Mouse (Mus musculus): ENCODE results near the gene Pex6. TPM values are rescaled to one million over a fixed set of nuclear protein-coding genes. Genes with fewer than 3 reads are reported as not detected.
A peak's percentile ranks its signal among the peaks of the same experiment; 100 is the strongest.

The Pex6 gene
- total and polyA plus RNA-seq, 3 experiments = 14.3 to 52.6 (median 22.1) TPM

GRCm38 (mm10) chr17:46727271-46727670, 16.0 kb downstream of the Pex6 start:
- DNase-seq (ENCODE audit: low spot score) (no peak), ATAC-seq (ENCODE audit: extremely low read depth, insufficient number of reproducible peaks, low FRiP score, poor library complexity, severe bottlenecking) (no peak)
- Histone ChIP-seq H3K36me3 (replicated peaks) (peaks cover 50% of the 10 kb centered on the region), H3K4me1 (ENCODE audit: insufficient read depth, low read depth, low read length) (peaks cover 3% of the 10 kb centered on the region; the same call in 1 of the 2 replicates), H3K27me3 (ENCODE audit: insufficient read depth, low read length) (peaks cover 8% of the 10 kb centered on the region; the same call in 1 of the 2 replicates), H3K9me3 (replicated peaks) (no peaks in the 10 kb centered on the region), H3K4me3 (ENCODE audit: low read depth, low read length) (no peak overlapping the region)
- no peak for TF ChIP-seq POLR2AphosphoS5 (IDR thresholded peaks at IDR 0.05; ENCODE audit: insufficient replicate concordance, low read depth, low read length)

- no peak overlapping the region for H3K4me3 ChIP-seq (ENCODE audit: low read depth, low read length)
- peaks cover 3% of the 10 kb centered on the region; the same call in 1 of the 2 replicates for H3K4me1 ChIP-seq (ENCODE audit: insufficient read depth, low read depth, low read length)
- DNase-seq (ENCODE audit: low spot score) (no peak), ATAC-seq (ENCODE audit: extremely low read depth, insufficient number of reproducible peaks, low FRiP score, poor library complexity, severe bottlenecking) (no peak)
- peaks cover 43% of the 10 kb centered on the region for H3K36me3 ChIP-seq (replicated peaks)
- no peaks in the 10 kb centered on the region for H3K9me3 ChIP-seq (replicated peaks)
- H3K27me3 ChIP-seq (ENCODE audit: insufficient read depth, low read length) = peaks cover 8% of the 10 kb centered on the region; the same call in 1 of the 2 replicates
- TF ChIP-seq GATA1 (IDR thresholded peaks at IDR 0.05; ENCODE audit: borderline replicate concordance, low read length) (no peak), CTCF (IDR thresholded peaks at IDR 0.05; ENCODE audit: low read depth, low read length) (peak; percentile 22; the same call in 1 of the 2 replicates)
Observed at GRCm38 (mm10) chr17:46728021-46728420, 16.8 kb downstream of the Pex6 start.

DNA sequence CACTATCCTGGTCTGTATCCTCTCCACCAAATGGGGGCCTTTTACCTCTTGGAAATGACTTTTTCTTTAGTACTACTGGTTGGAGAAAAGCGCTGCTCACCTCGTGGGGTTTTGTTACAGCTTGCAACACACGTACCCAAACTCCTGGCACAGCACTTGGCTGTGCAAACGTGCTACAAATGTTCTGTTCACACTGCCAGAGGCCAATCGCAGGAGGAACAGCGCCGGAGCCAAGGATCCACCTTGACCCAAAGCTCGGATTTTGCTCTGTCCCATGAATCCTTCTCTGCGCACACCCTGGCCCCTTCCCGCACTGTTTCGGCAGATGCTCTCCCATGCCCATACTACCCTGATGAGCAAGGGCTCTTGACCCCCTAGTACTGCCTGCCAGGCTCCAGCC, 17.2 kb downstream of the Pex6 start:
- Histone ChIP-seq H3K4me1 (ENCODE audit: insufficient read depth, low read depth, low read length) (peaks cover 4% of the 10 kb centered on the region), H3K9me3 (replicated peaks) (no peaks in the 10 kb centered on the region), H3K4me3 (ENCODE audit: low read depth, low read length) (no peak overlapping the region), H3K27me3 (ENCODE audit: insufficient read depth, low read length) (peaks cover 8% of the 10 kb centered on the region; the same call in 1 of the 2 replicates), H3K36me3 (replicated peaks) (peaks cover 39% of the 10 kb centered on the region)
- no peak for DNase-seq (ENCODE audit: low spot score)
- TF ChIP-seq GATA2 (IDR thresholded peaks at IDR 0.05; ENCODE audit: borderline replicate concordance, low read depth, low read length) (no peak), TAL1 (conservative IDR thresholded peaks at IDR 0.05; ENCODE audit: low read depth, low read length) (no peak), GATA1 (IDR thresholded peaks at IDR 0.05; ENCODE audit: borderline replicate concordance, low read length) (no peak), CTCF (IDR thresholded peaks at IDR 0.05; ENCODE audit: low read depth, low read length) (no peak), POLR2AphosphoS5 (IDR thresholded peaks at IDR 0.05; ENCODE audit: insufficient replicate concordance, low read depth, low read length) (no peak)
- no peak for ATAC-seq (ENCODE audit: extremely low read depth, insufficient number of reproducible peaks, low FRiP score, poor library complexity, severe bottlenecking)

GRCm38 (mm10) chr17:46728904-46729318, 17.6 kb downstream of the Pex6 start, which contains the start of gene Gnmt:
TSS of gene Gnmt (minus strand) at chr17:46729168.
- Histone ChIP-seq H3K9me3 (replicated peaks) (no peaks in the 10 kb centered on the region), H3K4me3 (ENCODE audit: low read depth, low read length) (no peak within 1 kb of the TSS), H3K4me1 (ENCODE audit: insufficient read depth, low read depth, low read length) (peaks cover 5% of the 10 kb centered on the region), H3K36me3 (replicated peaks) (peaks cover 39% of the 10 kb centered on the region), H3K27me3 (ENCODE audit: insufficient read depth, low read length) (peaks cover 8% of the 10 kb centered on the region; the same call in 1 of the 2 replicates)
- DNase-seq (ENCODE audit: low spot score) (no peak), ATAC-seq (ENCODE audit: extremely low read depth, insufficient number of reproducible peaks, low FRiP score, poor library complexity, severe bottlenecking) (no peak)
- TF ChIP-seq GATA2 (IDR thresholded peaks at IDR 0.05; ENCODE audit: borderline replicate concordance, low read depth, low read length) (no peak), CTCF (IDR thresholded peaks at IDR 0.05; ENCODE audit: low read depth, low read length) (no peak)

DNA sequence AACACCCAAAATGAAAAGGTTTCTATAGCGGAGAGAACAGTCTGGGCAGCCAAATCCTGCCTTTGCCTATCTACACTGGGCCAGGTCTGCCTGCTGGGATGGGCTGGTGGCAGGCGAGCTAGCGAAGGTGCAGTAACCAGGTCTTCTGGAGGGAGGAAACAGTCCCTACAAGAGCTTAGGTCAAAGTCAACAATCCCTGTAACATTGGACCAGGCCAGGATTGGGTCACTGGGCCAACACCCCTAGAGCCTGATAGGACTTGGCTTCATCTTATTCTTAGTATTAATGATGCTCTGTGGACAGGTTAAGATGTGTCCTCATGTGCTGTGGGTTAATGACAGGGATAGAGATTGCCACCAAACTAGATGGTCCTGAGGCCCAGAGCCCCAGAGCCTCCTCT, 22.8 kb downstream of the Pex6 start:
- Histone ChIP-seq H3K4me1 (ENCODE audit: insufficient read depth, low read depth, low read length) (peaks cover 2% of the 10 kb centered on the region), H3K4me3 (ENCODE audit: low read depth, low read length) (no peak overlapping the region), H3K27me3 (ENCODE audit: insufficient read depth, low read length) (peaks cover 3% of the 10 kb centered on the region; the same call in 1 of the 2 replicates), H3K9me3 (replicated peaks) (no peaks in the 10 kb centered on the region), H3K36me3 (replicated peaks) (peaks cover 45% of the 10 kb centered on the region)
- TF ChIP-seq GATA2 (IDR thresholded peaks at IDR 0.05; ENCODE audit: borderline replicate concordance, low read depth, low read length) (no peak), GATA1 (IDR thresholded peaks at IDR 0.05; ENCODE audit: borderline replicate concordance, low read length) (no peak), TAL1 (conservative IDR thresholded peaks at IDR 0.05; ENCODE audit: low read depth, low read length) (no peak), POLR2AphosphoS5 (IDR thresholded peaks at IDR 0.05; ENCODE audit: insufficient replicate concordance, low read depth, low read length) (no peak), CTCF (IDR thresholded peaks at IDR 0.05; ENCODE audit: low read depth, low read length) (no peak)
- no peak for ATAC-seq (ENCODE audit: extremely low read depth, insufficient number of reproducible peaks, low FRiP score, poor library complexity, severe bottlenecking)
- no peak for DNase-seq (ENCODE audit: low spot score)

DNA sequence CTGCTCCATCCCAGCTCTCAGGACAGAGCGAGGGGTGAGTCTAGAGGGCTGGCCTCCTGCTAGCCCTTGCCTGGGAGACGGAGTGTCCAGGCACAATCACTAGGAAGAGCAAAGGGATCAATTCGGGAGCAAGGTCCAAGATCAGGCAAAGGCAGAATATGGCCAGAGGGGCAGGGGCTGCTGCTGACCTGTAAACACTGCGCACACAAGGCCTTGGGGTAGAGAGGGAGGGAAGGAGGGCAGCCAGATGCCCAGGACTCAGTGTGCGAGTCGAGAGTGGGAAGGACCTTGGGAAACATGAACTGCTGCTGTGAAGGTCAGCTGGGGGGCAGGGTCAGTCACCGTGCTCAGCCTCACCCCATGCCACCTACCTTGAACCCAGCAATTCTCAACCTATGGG, 24.0 kb downstream of the Pex6 start:
- H3K9me3 ChIP-seq (replicated peaks) = no peaks in the 10 kb centered on the region
- DNase-seq (ENCODE audit: low spot score) (no peak), ATAC-seq (ENCODE audit: extremely low read depth, insufficient number of reproducible peaks, low FRiP score, poor library complexity, severe bottlenecking) (no peak)
- H3K27me3 ChIP-seq (ENCODE audit: insufficient read depth, low read length) = no peaks in the 10 kb centered on the region
- H3K4me1 ChIP-seq (ENCODE audit: insufficient read depth, low read depth, low read length) = peaks cover 2% of the 10 kb centered on the region; the same call in 1 of the 2 replicates
- no peak overlapping the region for H3K4me3 ChIP-seq (ENCODE audit: low read depth, low read length)
- TF ChIP-seq CTCF (IDR thresholded peaks at IDR 0.05; ENCODE audit: low read depth, low read length) = no peak
- TF ChIP-seq GATA1 (IDR thresholded peaks at IDR 0.05; ENCODE audit: borderline replicate concordance, low read length) = no peak
- TF ChIP-seq TAL1 (conservative IDR thresholded peaks at IDR 0.05; ENCODE audit: low read depth, low read length) = no peak
- TF ChIP-seq POLR2AphosphoS5 (IDR thresholded peaks at IDR 0.05; ENCODE audit: insufficient replicate concordance, low read depth, low read length) = no peak
- no peak for TF ChIP-seq GATA2 (IDR thresholded peaks at IDR 0.05; ENCODE audit: borderline replicate concordance, low read depth, low read length)
- H3K36me3 ChIP-seq (replicated peaks) = peaks cover 45% of the 10 kb centered on the region

DNA sequence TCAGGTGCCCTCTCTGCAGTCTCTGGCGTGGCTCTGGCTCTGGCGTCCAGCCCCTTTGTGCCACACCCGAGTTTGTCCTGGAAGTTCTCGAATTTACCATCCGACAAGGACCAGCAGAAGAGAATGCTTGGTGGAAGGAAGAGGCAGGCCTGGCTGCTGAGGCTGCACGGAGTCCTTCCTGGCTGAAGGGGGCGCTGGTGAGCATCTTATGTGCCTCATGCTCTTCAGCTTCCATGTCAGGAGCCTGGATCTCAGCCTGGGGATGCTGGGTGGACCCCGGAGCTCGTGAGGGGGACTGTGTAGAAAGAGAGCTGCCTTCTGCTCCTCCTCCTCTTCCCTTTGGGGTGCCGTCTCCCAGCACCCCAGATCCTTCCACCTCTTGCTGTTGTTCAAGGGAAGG, 24.9 kb downstream of the Pex6 start:
- no peaks in the 10 kb centered on the region for H3K9me3 ChIP-seq (replicated peaks)
- no peak for DNase-seq (ENCODE audit: low spot score)
- H3K36me3 ChIP-seq (replicated peaks) = peaks cover 47% of the 10 kb centered on the region
- TF ChIP-seq GATA1 (IDR thresholded peaks at IDR 0.05; ENCODE audit: borderline replicate concordance, low read length) = no peak
- peak; percentile 70 for TF ChIP-seq CTCF (IDR thresholded peaks at IDR 0.05; ENCODE audit: low read depth, low read length)
- peaks cover 2% of the 10 kb centered on the region; the same call in 1 of the 2 replicates for H3K4me1 ChIP-seq (ENCODE audit: insufficient read depth, low read depth, low read length)
- ATAC-seq (ENCODE audit: extremely low read depth, insufficient number of reproducible peaks, low FRiP score, poor library complexity, severe bottlenecking) = no peak
- no peak overlapping the region for H3K4me3 ChIP-seq (ENCODE audit: low read depth, low read length)
- H3K27me3 ChIP-seq (ENCODE audit: insufficient read depth, low read length) = no peaks in the 10 kb centered on the region

All from G1E (cell line).